Mouse (Mus musculus) spleen, postnatal 10 days (tissue): ENCODE results near the gene Aadacl4.
"Not testable (repeated sequence)": the region's sequence is repeated elsewhere in the genome, so short reads cannot be mapped to it uniquely, and the experiment has no call there.

ENCODE experiments used
- DNase-seq, 2 experiments: peaks; one replicate each; pipeline ENCODE4 v3.0.0; 2021 to 2022; ENCODE audit warnings: low spot score in 2 of 2

The Aadacl4 gene

GRCm38 (mm10) chr4:144613407-144613806 lies at the start of gene Aadacl4:
Gene Aadacl4, plus strand, starts transcription at chr4:144613707.
- DNase-seq = no peak

GRCm38 (mm10) chr4:144565034-144565433 lies 48.5 kb upstream of the Aadacl4 start, which contains the start of gene Gm13124:
Gene Gm13124, minus strand, starts transcription at chr4:144565134.
- DNase-seq = no peak

- DNase-seq = no peak
Measured at GRCm38 (mm10) chr4:144567752-144568151, 45.8 kb upstream of the Aadacl4 start.

GRCm38 (mm10) chr4:144586207-144586606 lies 27.3 kb upstream of the Aadacl4 start:
- not testable (repeated sequence) for DNase-seq

- DNase-seq = no peak
Measured at GRCm38 (mm10) chr4:144592790-144593189, 20.7 kb upstream of the Aadacl4 start.

- DNase-seq = no peak
Measured at GRCm38 (mm10) chr4:144614586-144614985, 1.1 kb downstream of the Aadacl4 start.

- DNase-seq = no peak
Measured at GRCm38 (mm10) chr4:144638263-144638662, 24.8 kb downstream of the Aadacl4 start.
